Mouse (Mus musculus) adrenal gland, postnatal 4 days (tissue): ENCODE data around the gene Sgf29. TPM values are rescaled to one million over a fixed set of nuclear protein-coding genes. Genes with fewer than 3 reads are reported as not detected.

Source experiments
- DNase-seq, 2 experiments: peaks; one replicate each; pipeline ENCODE4 v3.0.0; 2021 to 2022; ENCODE audit warnings: low spot score in 2 of 2, mixed read lengths in 2 of 2
- long read RNA-seq, 2 experiments: library from polyadenylated mRNA; stranded (forward); transcript quantifications; one replicate each; pipeline ENCODE4 v2.0.0; 2021
- total RNA-seq, 2 experiments: library from RNA; stranded (reverse); gene quantifications; 2 replicates each; pipeline ENCODE4 v1.2.3; 2021

Sgf29 gene
- total RNA-seq: 10 to 100 TPM; 30.4 to 33.5 TPM
- long read RNA-seq, experiment 1, transcript Sgf29-201 (10 exons, 1,312 nt): major isoform, 20 of 28 reads
- long read RNA-seq, experiment 1, partial matches to known transcripts: 1 of 28 reads
- long read RNA-seq, experiment 1, other reads (novel, unspliced or antisense): 7 of 28 reads
- long read RNA-seq, experiment 2, transcript Sgf29-201 (10 exons, 1,312 nt): major isoform, 14 of 17 reads
- long read RNA-seq, experiment 2, partial matches to known transcripts: 1 of 17 reads
- long read RNA-seq, experiment 2, other reads (novel, unspliced or antisense): 2 of 17 reads

- DNase-seq: peak; percentile 83 to 86
Observed at GRCm38 (mm10) chr7:126649231-126650051, at the start of gene Sgf29. Gene Sgf29, plus strand, starts transcription at chr7:126649309.

GRCm38 (mm10) chr7:126601896-126602295 is 47.2 kb upstream of the Sgf29 start:
- DNase-seq: no peak

GRCm38 (mm10) chr7:126602650-126603049 is 46.5 kb upstream of the Sgf29 start:
- no peak for DNase-seq

GRCm38 (mm10) chr7:126606611-126607010 is 42.5 kb upstream of the Sgf29 start:
- no peak for DNase-seq

GRCm38 (mm10) chr7:126607064-126607463 is 42.0 kb upstream of the Sgf29 start:
- no peak for DNase-seq

- no peak for DNase-seq
Observed at GRCm38 (mm10) chr7:126607796-126608195, 41.3 kb upstream of the Sgf29 start.

GRCm38 (mm10) chr7:126612736-126613135 is 36.4 kb upstream of the Sgf29 start:
- no peak for DNase-seq

GRCm38 (mm10) chr7:126616707-126617106 is 32.4 kb upstream of the Sgf29 start:
- no peak for DNase-seq

GRCm38 (mm10) chr7:126619559-126620275 is 29.4 kb upstream of the Sgf29 start:
- DNase-seq: no peak

GRCm38 (mm10) chr7:126621452-126622359 is 27.4 kb upstream of the Sgf29 start:
- DNase-seq: no peak

- DNase-seq: no peak
Observed at GRCm38 (mm10) chr7:126623381-126623780, 25.7 kb upstream of the Sgf29 start.

- DNase-seq: no peak
Observed at GRCm38 (mm10) chr7:126624774-126625173, 24.3 kb upstream of the Sgf29 start.

- peak in 1 of 2 experiments; percentile 46 for DNase-seq
Observed at GRCm38 (mm10) chr7:126625369-126625768, 23.7 kb upstream of the Sgf29 start.

GRCm38 (mm10) chr7:126625807-126626600 is 23.1 kb upstream of the Sgf29 start:
- no peak for DNase-seq

- DNase-seq: no peak
Observed at GRCm38 (mm10) chr7:126628111-126628510, 21.0 kb upstream of the Sgf29 start.

GRCm38 (mm10) chr7:126629915-126630314 is 19.2 kb upstream of the Sgf29 start:
- DNase-seq: no peak

- no peak for DNase-seq
Observed at GRCm38 (mm10) chr7:126630824-126631518, 18.1 kb upstream of the Sgf29 start, which contains the start of gene Nupr1. Gene Nupr1, minus strand, starts transcription at chr7:126630861.

- no peak for DNase-seq
Observed at GRCm38 (mm10) chr7:126632478-126632877, 16.6 kb upstream of the Sgf29 start.

- no peak for DNase-seq
Observed at GRCm38 (mm10) chr7:126635375-126635774, 13.7 kb upstream of the Sgf29 start.
